Mouse (Mus musculus) cortical plate, adult 2 months (tissue): ENCODE results near the gene Dennd4a.

Source experiments
- CTCF ChIP-seq: fragments of 200-500 bp; IDR thresholded peaks from 2 replicates; pipeline ENCODE4 v1.5.1; 2011; ENCODE audit warnings: mild to moderate bottlenecking, control low read depth, low read length; ENCODE audit not compliant: insufficient read depth; ENCODE audit errors: extremely low read depth
- POLR2A ChIP-seq: fragments of 200-500 bp; IDR thresholded peaks from 2 replicates; pipeline ENCODE4 v1.6.1; 2011; ENCODE audit warnings: mild to moderate bottlenecking, low read length, control low read depth; ENCODE audit not compliant: insufficient read depth; ENCODE audit errors: extremely low read depth

- TF ChIP-seq CTCF (no peak), POLR2A (no peak)
Measured at GRCm38 (mm10) chr9:64931751-64932610, 120.8 kb downstream of the Dennd4a start.
